Mouse (Mus musculus) myocyte (in vitro differentiated cells): ENCODE measurements around the gene Ccdc188. TPM values are rescaled to one million over a fixed set of nuclear protein-coding genes. Genes with fewer than 3 reads are reported as not detected.

Experiments
- H3K27me3 ChIP-seq: one replicate; pipeline ENCODE4 v1.6.1; 2011; ENCODE audit not compliant: control insufficient read depth, insufficient read depth, insufficient read length
- H3K36me3 ChIP-seq: one replicate; pipeline ENCODE4 v1.6.1; 2011; ENCODE audit not compliant: control insufficient read depth, insufficient read depth
- H3K4me2 ChIP-seq: one replicate; pipeline ENCODE4 v1.6.1; 2011; ENCODE audit warnings: low read depth, control low read depth
- H3K4me3 ChIP-seq: one replicate; pipeline ENCODE4 v1.5.1; 2011; ENCODE audit warnings: mild to moderate bottlenecking, control low read depth, moderate library complexity
- H3K79me2 ChIP-seq: one replicate; pipeline ENCODE4 v1.6.1; 2011; ENCODE audit not compliant: control insufficient read depth, insufficient read depth
- H3ac ChIP-seq: one replicate; pipeline ENCODE4 v1.6.1; 2011; ENCODE audit not compliant: control insufficient read depth, insufficient read length
- CEBPB ChIP-seq: IDR thresholded peaks from 2 replicates; pipeline ENCODE4 v1.6.1; 2011; ENCODE audit warnings: mild to moderate bottlenecking, moderate library complexity; ENCODE audit not compliant: poor library complexity, insufficient read depth, severe bottlenecking
- E2F4 ChIP-seq: IDR thresholded peaks from one replicate; pipeline ENCODE4 v1.6.1; 2011; ENCODE audit warnings: mild to moderate bottlenecking, control low read depth, moderate library complexity; ENCODE audit not compliant: insufficient read depth
- MAX ChIP-seq: IDR thresholded peaks from one replicate; pipeline ENCODE4 v1.6.1; 2011; ENCODE audit warnings: low read depth, mild to moderate bottlenecking, control low read depth
- MYOD1 ChIP-seq, 3 experiments: IDR thresholded peaks; one replicate each; pipeline ENCODE4 v1.6.1; 2011; ENCODE audit warnings: control low read depth in 2 of 3, low read depth in 2 of 3, mild to moderate bottlenecking in 2 of 3, moderate library complexity in 1 of 3; ENCODE audit not compliant: insufficient read length in 2 of 3, control insufficient read depth in 1 of 3
- MYOG ChIP-seq, 3 experiments: IDR thresholded peaks; one replicate each; pipeline ENCODE4 v1.6.1; 2011; ENCODE audit warnings: control low read depth in 2 of 3, low read depth in 2 of 3, mild to moderate bottlenecking in 2 of 3; ENCODE audit not compliant: insufficient read length in 2 of 3, control insufficient read depth in 1 of 3, insufficient read depth in 1 of 3
- POLR2A ChIP-seq: IDR thresholded peaks from one replicate; pipeline ENCODE4 v1.6.1; 2011; ENCODE audit warnings: low read depth, mild to moderate bottlenecking, control low read depth, moderate library complexity; ENCODE audit not compliant: insufficient read length
- POLR2AphosphoS2 ChIP-seq: IDR thresholded peaks from one replicate; pipeline ENCODE4 v1.6.1; 2011; ENCODE audit warnings: low read depth, control low read depth; ENCODE audit not compliant: insufficient read length
- REST ChIP-seq: IDR thresholded peaks from one replicate; pipeline ENCODE4 v1.6.1; 2011; ENCODE audit warnings: mild to moderate bottlenecking, control low read depth, moderate library complexity; ENCODE audit not compliant: insufficient read depth, insufficient read length
- SRF ChIP-seq: IDR thresholded peaks from one replicate; pipeline ENCODE4 v1.6.1; 2011; ENCODE audit warnings: low read depth; ENCODE audit not compliant: control insufficient read depth, insufficient read length
- TCF12 ChIP-seq: IDR thresholded peaks from one replicate; pipeline ENCODE4 v1.6.1; 2011; ENCODE audit warnings: mild to moderate bottlenecking, control low read depth; ENCODE audit not compliant: poor library complexity, insufficient read depth, severe bottlenecking
- TCF3 ChIP-seq: IDR thresholded peaks from one replicate; pipeline ENCODE4 v1.6.1; 2011; ENCODE audit warnings: low read depth, control low read depth; ENCODE audit not compliant: insufficient read length
- USF1 ChIP-seq: IDR thresholded peaks from one replicate; pipeline ENCODE4 v1.6.1; 2011; ENCODE audit warnings: low read depth, mild to moderate bottlenecking, control low read depth, moderate library complexity
- polyA plus RNA-seq: library from polyadenylated mRNA; unstranded; fragments of >200 nt; fragmentation: generic; extraction: Trizol; gene quantifications from one replicate; pipeline ENCODE4 v1.2.1, GENCODE M21; 2012; ENCODE audit warnings: missing spikeins

Gene Ccdc188
- polyA plus RNA-seq, 1 experiment = not detected

DNA sequence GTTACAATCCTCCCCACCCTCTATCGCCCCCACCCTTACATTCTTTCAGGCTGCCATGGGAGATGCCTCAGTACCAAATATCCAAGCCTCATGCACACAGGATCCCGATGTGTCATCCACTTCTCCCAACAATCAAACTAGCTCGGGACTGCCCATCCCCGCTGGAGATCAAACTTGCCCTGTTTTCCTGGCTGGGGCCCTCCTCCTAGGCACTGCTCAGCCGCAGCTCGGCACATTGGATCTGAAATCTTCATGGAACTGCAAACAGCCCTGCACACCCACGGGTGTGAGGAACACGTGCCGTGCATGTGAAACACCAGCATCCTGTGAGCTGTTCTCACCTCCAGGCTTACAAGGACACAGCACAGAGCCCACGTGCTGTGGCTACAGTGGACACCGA is 43.9 kb upstream of the Ccdc188 start:
- Histone ChIP-seq H3K27me3 (peaks cover 30% of the 10 kb centered on the region), H3K4me2 (no peak overlapping the region), H3ac (no peak overlapping the region), H3K36me3 (no peaks in the 10 kb centered on the region), H3K4me3 (no peak overlapping the region), H3K79me2 (no peaks in the 10 kb centered on the region)
- no peak for TF ChIP-seq MAX
- no peak for TF ChIP-seq POLR2AphosphoS2
- TF ChIP-seq SRF = no peak
- TF ChIP-seq POLR2A = no peak
- TF ChIP-seq CEBPB = no peak
- no peak for TF ChIP-seq USF1
- no peak for TF ChIP-seq TCF3
- TF ChIP-seq E2F4 = no peak
- TF ChIP-seq MYOD1 (IDR thresholded peaks at IDR 0.05; ENCODE audit: control insufficient read depth in 1 of 3, insufficient read length in 2 of 3, low read depth in 2 of 3) = no peak
- TF ChIP-seq MYOG (IDR thresholded peaks at IDR 0.05; ENCODE audit: control insufficient read depth in 1 of 3, insufficient read depth in 1 of 3, insufficient read length in 2 of 3, low read depth in 2 of 3) = no peak
- no peak for TF ChIP-seq TCF12
- TF ChIP-seq REST = no peak

DNA sequence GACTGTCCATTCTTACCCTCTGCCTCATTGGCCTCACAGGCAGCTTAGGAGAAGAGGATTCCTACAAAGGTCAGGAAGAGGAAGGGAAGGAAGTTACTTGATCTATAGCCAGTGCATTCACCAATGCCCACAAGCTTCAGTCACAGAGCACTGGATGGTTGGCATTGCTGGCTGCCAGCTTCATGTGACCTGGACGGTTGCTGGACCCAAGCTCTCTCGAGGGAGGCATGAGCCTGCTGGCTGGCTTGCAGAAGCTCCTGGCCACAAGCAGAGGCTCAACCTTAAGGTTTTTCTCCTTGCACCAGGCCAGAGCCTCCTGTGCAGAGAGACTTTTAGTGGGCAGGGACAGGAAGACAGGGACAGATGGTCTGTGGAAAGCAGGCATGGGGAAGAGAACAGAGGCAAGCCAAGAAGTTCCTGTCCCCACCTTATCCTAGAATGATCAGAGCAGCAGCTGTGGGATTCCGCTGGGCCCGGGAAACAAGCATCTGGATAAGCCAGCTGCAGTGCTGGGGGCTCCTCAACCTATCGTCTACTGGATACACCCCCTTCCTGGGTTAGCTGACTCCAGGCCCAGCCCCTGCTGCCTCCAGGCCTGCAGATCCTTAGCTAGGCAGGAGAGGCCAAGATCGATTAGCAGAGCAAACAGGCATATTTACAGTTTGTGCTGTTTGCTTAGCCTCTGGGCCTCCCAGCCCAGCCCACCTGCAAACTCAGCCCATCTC is 41.7 kb upstream of the Ccdc188 start:
- Histone ChIP-seq H3K4me3 (no peak overlapping the region), H3K79me2 (no peaks in the 10 kb centered on the region), H3K27me3 (peaks cover 38% of the 10 kb centered on the region), H3K36me3 (no peaks in the 10 kb centered on the region), H3K4me2 (no peak overlapping the region), H3ac (no peak overlapping the region)
- TF ChIP-seq E2F4 = no peak
- no peak for TF ChIP-seq CEBPB
- TF ChIP-seq TCF3 = no peak
- no peak for TF ChIP-seq SRF
- no peak for TF ChIP-seq POLR2A
- TF ChIP-seq TCF12 = no peak
- no peak for TF ChIP-seq MYOG (IDR thresholded peaks at IDR 0.05; ENCODE audit: control insufficient read depth in 1 of 3, insufficient read depth in 1 of 3, insufficient read length in 2 of 3, low read depth in 2 of 3)
- no peak for TF ChIP-seq POLR2AphosphoS2
- TF ChIP-seq MYOD1 (IDR thresholded peaks at IDR 0.05; ENCODE audit: control insufficient read depth in 1 of 3, insufficient read length in 2 of 3, low read depth in 2 of 3) = no peak
- TF ChIP-seq REST = no peak
- no peak for TF ChIP-seq USF1
- no peak for TF ChIP-seq MAX

DNA sequence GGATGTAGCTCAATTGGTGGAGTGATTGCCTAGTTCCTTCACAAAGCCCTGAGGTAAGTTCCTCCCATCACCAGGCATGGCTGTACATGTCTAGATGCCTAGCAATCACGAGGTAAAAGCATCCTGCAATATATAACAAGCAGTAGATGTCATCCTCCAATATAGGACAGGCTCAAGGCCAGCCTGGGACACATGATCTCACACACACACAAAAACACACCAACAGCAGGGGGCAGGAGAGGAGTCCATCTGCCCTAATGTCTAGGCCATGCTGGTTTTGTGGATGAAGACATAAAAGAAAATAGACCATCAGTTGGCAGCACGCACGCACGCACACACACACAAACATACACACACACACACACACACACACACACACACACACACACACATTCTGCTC is 40.9 kb upstream of the Ccdc188 start:
- Histone ChIP-seq H3K4me3 (no peak overlapping the region), H3ac (no peak overlapping the region), H3K4me2 (no peak overlapping the region), H3K79me2 (no peaks in the 10 kb centered on the region), H3K36me3 (no peaks in the 10 kb centered on the region), H3K27me3 (peaks cover 38% of the 10 kb centered on the region)
- TF ChIP-seq POLR2A (no peak), CEBPB (no peak)

DNA sequence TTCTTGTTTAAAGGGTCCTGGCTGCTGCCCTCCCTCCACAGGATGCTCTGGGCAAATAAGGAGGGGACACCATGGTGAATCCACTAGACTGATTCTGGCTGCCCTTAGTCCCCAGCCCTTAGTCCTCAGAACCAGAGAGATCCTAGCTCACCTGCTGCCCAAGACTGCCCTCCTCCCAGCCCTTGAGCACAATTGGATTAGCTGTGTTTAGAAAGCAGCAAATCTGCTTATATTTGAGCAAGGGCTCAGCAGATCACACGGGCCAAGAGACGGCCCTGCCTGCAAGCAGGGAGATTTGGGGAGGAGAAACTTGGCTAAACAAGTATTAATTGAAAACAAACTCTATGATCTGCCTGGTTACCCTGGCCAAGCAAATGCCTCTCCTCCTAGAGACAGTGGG is 38.1 kb upstream of the Ccdc188 start:
- TF ChIP-seq REST (no peak), USF1 (no peak), MAX (no peak), SRF (no peak), POLR2A (no peak), E2F4 (no peak), MYOD1 (IDR thresholded peaks at IDR 0.05; ENCODE audit: control insufficient read depth in 1 of 3, insufficient read length in 2 of 3, low read depth in 2 of 3) (no peak), POLR2AphosphoS2 (no peak), MYOG (IDR thresholded peaks at IDR 0.05; ENCODE audit: control insufficient read depth in 1 of 3, insufficient read depth in 1 of 3, insufficient read length in 2 of 3, low read depth in 2 of 3) (no peak), TCF3 (no peak), CEBPB (no peak), TCF12 (no peak)
- no peaks in the 10 kb centered on the region for H3K79me2 ChIP-seq
- no peak overlapping the region for H3K4me3 ChIP-seq
- no peaks in the 10 kb centered on the region for H3K36me3 ChIP-seq
- peaks cover 38% of the 10 kb centered on the region for H3K27me3 ChIP-seq
- no peak overlapping the region for H3ac ChIP-seq
- H3K4me2 ChIP-seq = no peak overlapping the region

DNA sequence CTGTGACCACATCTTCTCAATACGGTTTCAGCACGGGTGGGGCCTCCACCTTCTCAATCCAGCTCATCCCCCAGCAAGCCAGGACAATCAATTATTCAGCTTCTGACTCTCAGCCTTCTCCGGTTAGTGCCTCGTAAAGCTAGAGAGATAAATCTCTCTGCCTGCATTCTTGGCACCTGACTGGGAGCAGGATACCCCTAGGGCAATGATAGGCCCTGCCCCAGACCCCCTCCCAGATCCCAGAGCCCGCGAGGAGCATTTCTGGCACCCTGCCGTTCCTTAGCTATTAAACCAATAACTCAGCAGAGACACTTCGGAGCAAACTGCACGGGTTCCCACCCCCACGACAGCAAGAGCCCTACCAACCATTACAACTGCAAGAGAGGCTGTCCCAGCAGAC is 36.3 kb upstream of the Ccdc188 start:
- H3ac ChIP-seq = no peak overlapping the region
- no peak overlapping the region for H3K4me3 ChIP-seq
- peaks cover 21% of the 10 kb centered on the region for H3K27me3 ChIP-seq
- no peaks in the 10 kb centered on the region for H3K79me2 ChIP-seq
- TF ChIP-seq TCF12 (no peak), E2F4 (no peak), POLR2AphosphoS2 (no peak), MYOG (IDR thresholded peaks at IDR 0.05; ENCODE audit: control insufficient read depth in 1 of 3, insufficient read depth in 1 of 3, insufficient read length in 2 of 3, low read depth in 2 of 3) (no peak), CEBPB (no peak), POLR2A (no peak), MYOD1 (IDR thresholded peaks at IDR 0.05; ENCODE audit: control insufficient read depth in 1 of 3, insufficient read length in 2 of 3, low read depth in 2 of 3) (no peak), USF1 (no peak), TCF3 (no peak), REST (no peak), SRF (no peak), MAX (no peak)
- H3K4me2 ChIP-seq = no peak overlapping the region
- H3K36me3 ChIP-seq = no peaks in the 10 kb centered on the region
